Mouse (Mus musculus) heart, postnatal 25 days (tissue): ENCODE data around the gene Mecom. TPM values are rescaled to one million over a fixed set of nuclear protein-coding genes. Genes with fewer than 3 reads are reported as not detected.
"Not testable (repeated sequence)": the region's sequence is repeated elsewhere in the genome, so short reads cannot be mapped to it uniquely, and the experiment has no call there.

Experiments used
- DNase-seq: peaks from one replicate; pipeline ENCODE4 v3.0.0; 2022; ENCODE audit warnings: low spot score
- intact Hi-C: fragments of 180-260 bp; cut with DNase I; formaldehyde crosslinking; loops from one replicate; pipeline ENCODE4 v1.15.1; 2025
- total RNA-seq, 2 experiments: library from RNA; stranded (reverse); gene quantifications; 2 replicates each; pipeline ENCODE4 v1.2.3; 2021

Gene Mecom
- 10 to 100 TPM; 18.6 to 21.2 TPM for total RNA-seq

DNA sequence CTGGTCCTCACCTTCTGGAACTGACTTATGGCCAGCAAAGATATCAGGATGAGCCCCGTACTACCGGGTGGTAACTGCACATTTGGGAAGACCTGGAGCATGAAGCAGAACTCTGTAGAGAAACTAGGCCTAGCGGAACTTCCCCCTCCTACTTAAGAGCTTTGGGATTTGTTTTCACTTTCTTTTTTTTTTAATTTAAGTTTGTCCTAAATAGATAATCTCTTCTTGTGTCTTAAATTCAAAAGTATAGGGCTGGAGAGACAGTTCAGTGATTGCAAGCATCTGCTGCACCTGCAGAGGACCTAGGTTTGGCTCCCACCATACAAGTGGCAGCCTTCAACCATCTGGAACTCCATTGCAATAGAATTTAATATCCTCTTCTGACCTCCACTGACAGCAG lies at the start of gene Mecom:
Gene Mecom (minus strand): TSS at position 101 of the 400 bp plus-strand sequence.
- intact Hi-C loops, result loop anchor here (10.0 kb wide), 1 partner anchor 803 kb away; no protein-coding TSS in a partner anchor
- no peak for DNase-seq

DNA sequence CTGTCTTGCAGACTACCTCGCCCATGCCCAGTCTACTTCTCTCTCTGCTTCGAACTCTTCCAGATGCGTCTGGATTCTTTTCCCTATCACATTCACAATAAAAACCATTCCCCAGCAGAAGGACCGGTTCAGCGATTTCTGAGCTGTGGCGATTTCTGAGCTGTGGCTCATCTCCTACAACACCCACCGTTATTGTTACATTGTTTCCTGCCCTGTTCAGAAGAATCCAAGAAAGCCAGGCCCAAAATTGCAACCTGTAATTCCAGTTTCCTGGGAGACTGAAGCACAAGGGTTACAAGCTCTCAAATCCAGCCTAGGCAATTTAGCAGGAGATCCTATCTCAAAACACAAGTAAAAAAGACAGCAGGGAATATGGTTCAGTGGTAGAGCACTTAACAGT lies 49.5 kb upstream of the Mecom start:
- no peak for DNase-seq
- intact Hi-C loops, result loop anchor here (10.0 kb wide), 2 partner anchors 458 to 538 kb away; no protein-coding TSS in a partner anchor

DNA sequence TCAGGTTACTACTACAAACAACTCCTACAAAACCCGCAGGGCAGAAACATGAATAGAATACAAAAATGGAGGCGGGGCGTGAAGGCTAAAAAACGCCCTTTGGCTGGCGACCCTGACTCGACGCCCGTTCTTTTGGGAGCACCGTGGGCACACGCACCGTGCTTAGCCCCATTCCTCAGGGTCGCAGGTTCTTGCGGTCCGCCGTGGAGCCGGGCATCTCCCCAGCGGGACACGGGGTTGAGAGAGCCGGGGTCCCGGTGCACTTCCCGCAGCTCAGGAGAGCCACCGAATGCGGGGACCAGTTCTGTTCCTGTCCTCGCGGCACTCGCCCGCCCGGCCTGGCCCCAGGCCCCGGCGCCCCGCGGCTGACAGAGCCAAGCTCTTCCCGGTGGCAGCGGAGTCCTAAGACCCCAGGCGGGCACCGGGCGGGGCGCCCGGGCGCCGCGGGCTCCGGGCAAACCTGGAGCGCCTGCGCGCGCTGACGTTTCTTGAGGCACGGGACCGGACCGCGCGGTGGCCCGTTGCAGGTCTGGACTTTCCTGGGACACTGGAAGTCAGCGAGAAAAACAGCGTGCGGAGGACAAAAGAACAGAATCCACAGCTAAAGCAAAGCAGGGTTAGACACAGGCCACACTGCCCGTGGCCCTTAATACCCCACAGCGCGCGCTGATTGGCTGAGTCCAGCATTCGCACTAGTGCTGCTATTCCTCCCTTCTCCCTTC lies 47.5 kb upstream of the Mecom start:
- DNase-seq, result peak; percentile 17
- intact Hi-C loops, result loop anchor here (10.0 kb wide), 2 partner anchors 460 to 540 kb away; no protein-coding TSS in a partner anchor

DNA sequence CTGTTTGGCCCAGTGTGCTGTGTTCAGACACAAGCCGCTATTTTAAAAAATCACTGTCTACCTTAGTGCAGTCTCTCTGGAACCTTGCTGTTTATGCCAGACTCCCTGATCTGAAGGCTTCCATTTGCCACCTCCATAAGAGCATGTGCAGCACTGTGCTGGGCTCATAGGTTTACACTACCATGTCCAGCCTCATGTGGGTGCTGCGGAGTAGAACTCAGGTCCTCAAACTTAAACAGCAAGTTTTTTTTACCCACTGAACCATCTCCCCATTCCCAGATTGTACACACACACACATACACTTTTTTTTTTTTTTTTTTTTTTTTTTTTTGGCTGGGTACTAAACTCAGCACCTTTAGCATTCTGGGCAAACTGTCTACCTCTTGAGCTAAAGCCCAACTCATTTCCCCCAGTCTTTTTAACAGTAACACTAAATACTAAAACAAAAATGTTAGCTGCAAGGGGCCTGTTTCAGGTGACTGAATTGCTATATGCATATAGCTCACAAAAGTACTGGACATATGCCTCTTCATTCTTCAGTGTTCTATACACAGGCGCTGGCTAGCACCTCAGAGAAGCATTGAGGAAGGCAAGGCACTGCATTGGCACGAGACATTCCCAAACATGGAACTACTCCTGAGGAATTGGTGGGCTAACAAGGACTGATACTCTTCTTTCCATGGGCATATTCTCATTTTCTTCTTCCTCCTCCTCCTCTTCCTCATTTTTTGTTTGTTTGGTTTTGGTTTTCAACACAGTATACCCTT lies 46.1 kb upstream of the Mecom start:
- intact Hi-C loops, result loop anchor here (2.0 to 10.0 kb wide), 3 partner anchors 381 to 541 kb away; no protein-coding TSS in a partner anchor
- DNase-seq, result no peak

DNA sequence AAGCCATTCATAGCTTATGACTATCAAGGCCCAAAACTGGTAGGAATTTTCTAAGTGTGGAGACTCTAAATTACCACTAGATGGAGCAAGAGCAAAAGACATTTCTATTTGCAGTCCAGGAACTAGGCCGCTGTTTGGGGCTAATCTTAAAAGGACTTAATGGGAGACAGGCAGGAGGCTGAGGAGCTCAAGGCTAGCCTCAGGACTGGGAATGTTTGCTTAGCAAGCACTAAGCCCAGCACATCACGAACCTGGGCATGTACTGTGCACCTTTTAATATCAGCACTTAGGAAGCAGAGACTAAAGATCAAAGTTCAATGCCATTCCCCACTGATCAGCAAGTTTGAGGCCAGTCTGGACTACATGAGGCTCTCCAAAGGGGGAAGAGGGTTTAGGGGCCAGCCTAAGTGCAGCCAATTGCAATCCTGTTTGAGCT lies 44.6 kb upstream of the Mecom start:
- intact Hi-C loops, result loop anchor here (2.0 to 10.0 kb wide), 3 partner anchors 382 to 542 kb away; no protein-coding TSS in a partner anchor
- no peak for DNase-seq

DNA sequence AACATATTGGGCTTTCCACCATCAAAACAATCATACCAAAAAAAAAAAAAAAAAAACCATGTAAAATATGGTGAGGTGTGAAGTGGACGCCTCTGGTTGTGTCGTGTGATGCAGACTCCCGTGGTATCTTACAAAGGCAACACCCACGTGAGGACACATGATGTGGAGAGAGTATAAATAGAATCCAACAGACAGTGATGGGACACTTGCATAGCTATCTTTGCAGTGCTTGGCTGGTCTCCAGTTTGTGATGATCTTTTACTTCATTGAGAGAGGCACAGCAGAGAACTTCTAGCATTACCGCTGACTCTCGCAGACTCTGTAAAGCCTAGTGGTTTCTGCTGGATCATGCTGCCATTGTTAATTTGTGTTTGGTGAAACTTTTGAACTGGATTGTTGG lies 41.1 kb upstream of the Mecom start:
- intact Hi-C loops, result no loop called here
- DNase-seq, result no peak

DNA sequence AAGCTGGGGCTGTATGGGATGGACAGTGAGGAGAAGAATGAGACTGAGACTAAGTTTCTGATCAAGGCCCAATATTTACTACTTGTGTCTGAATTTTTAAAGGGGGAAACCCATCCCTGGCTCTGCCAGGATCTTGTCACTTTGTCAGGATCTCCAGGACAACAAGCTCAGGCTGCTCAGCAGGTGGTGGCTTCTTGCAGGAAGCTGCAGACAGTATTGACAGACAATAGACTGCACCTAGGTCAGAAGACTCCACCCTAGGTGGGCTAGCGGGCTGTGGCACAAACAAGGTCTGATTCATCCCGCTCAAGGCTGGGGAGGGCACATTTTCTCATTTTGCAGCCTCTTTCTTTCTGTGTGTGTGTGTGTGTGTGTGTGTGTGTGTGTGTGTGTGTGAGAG lies 25.7 kb upstream of the Mecom start:
- intact Hi-C loops, result no loop called here
- no peak for DNase-seq

DNA sequence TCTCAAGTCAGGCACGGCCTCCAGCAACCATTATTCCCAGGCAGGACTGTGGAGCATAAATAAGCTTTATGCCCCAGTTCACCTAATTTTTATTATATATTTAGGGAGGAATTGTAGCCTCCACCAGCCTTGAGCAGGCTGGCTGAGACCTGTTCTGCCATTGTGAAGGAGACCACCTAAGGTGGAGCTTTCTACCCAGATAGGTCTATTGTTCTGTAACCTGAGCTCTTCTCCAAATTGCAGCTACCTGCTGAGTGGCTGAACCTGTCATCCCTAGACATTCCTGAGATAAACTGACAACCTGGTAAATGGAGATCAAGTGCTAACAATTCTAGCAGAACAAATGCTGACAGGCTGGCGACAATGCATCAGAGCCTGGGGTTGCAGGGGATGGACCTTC lies 18.5 kb upstream of the Mecom start:
- not testable (repeated sequence) for DNase-seq
- intact Hi-C loops, result loop anchor here (10.0 kb wide), 1 partner anchor 1532 kb away; no protein-coding TSS in a partner anchor

DNA sequence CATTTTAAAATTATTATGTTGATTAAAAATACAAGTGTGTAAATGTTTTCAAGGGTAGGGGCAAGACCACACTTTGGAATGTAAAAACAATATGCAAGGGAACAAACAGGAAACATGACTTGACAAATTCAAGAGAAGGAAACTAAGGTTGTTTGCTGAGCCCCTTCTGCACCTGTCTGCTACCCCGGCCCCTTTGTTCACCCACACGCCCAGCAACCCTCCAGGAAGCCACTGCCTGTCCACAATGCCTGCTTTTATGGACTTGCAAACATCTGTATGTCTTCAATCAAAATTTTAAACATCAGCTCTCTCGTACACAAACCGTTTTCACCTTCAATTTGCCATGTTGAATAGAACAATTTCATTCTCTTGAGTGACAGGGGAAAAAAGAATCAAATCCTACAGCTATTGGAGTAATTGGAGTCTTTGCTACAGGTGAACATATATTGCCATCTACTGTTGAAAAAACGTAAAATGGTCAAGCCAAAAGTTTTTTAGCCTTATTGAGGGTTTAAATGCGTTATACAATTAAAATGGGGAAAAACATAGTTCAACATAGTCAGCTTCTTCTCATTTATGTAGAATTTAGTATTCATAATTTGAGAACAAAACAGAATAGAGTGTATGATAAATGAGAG lies 13.0 kb upstream of the Mecom start:
- DNase-seq, result no peak
- intact Hi-C loops, result loop anchor here (2.0 to 10.0 kb wide), 4 partner anchors 43 to 1526 kb away; no protein-coding TSS in a partner anchor

DNA sequence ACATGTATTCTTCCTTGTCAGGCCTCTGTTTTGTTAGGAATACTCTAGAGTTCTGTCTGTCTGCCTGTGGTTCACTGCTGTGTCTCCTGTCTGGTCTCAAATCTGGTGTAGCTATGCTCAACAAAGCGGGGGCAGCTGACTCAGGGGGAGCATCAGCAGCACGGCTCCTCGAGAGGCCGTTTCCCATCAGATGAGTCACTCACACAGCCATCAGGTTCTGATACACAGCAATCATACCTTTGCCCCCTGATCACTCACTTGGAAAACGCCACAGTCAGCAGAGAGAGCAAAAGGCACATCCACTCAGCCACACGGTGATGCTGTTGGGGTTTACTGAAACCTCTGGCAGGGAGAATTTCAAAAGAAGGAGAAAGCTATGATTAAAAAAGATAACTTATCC lies 5.9 kb upstream of the Mecom start:
- intact Hi-C loops, result loop anchor here (2.0 kb wide), 1 partner anchor 739 kb away; no protein-coding TSS in a partner anchor
- no peak for DNase-seq

DNA sequence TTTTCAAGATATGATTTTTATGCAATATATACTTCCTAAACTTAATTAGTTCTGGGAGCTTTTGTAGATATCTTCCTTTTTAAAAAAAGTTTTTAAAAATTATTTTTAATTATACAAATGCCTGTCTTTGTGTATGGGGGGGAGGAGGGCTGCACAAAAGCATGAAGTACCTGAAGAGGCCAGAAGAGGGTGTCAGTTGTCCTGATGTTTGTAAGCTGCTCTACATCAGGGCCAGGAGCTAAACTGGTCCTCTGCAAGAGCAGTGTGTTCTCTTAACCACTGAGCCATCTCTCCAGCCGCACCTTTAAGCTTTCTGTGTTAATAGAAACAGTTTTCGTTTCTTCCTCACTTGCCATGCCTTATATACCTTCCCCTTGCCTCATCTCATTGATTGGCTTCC lies 2.4 kb upstream of the Mecom start:
- intact Hi-C loops, result no loop called here
- DNase-seq, result no peak

DNA sequence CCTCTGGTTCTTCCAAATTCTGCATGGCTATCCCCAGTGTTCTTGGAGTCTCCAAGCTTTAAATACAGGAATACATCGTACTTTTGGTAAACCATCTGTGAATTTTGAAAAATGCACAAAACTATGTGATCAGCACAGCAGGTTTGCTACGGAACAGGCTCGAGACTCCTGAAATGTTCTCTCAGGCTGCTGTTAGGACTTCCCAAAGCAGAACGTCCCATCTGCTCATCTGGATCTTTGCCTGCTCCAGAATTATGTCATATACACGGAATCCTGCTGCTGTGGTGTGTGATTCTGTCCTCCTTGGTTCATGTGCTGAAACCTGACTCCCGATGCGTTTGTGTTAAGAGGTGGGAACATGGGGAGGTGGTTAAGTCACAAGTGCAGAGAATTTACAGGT lies 1.1 kb upstream of the Mecom start:
- DNase-seq, result no peak

DNA sequence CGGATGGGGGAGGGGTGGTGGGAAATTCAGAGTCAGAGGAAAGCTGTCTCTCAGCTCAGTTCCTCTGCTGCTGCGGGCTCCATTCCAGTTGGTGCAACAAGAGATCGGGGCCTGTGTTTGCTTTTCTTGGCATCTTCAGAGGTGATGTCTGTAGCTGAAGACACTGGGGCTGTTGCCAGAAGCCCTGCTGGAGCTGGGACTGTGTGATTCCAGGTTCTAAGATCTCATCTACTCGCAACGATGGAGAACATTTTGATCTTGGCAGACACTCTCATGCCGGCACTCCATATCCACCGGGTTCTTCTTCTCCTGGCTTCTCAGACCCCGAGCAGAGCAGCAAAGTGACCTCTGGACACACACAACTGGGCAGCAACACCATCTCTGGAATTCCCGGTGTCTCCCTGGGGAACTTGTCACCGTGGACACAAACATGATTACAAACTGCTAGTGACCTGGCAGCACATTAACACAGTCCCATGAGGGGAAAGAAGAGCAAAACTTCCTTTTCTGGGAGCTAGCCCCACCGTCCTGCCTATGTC lies 908 bp downstream of the Mecom start:
- intact Hi-C loops, result loop anchor here (10.0 kb wide), 1 partner anchor 802 kb away; no protein-coding TSS in a partner anchor
- DNase-seq, result peak; percentile 84

More for the DNA sequence above, 1.1 kb upstream of the Mecom start:
- intact Hi-C loops, result loop anchor here (10.0 kb wide), 1 partner anchor 804 kb away; no protein-coding TSS in a partner anchor

DNA sequence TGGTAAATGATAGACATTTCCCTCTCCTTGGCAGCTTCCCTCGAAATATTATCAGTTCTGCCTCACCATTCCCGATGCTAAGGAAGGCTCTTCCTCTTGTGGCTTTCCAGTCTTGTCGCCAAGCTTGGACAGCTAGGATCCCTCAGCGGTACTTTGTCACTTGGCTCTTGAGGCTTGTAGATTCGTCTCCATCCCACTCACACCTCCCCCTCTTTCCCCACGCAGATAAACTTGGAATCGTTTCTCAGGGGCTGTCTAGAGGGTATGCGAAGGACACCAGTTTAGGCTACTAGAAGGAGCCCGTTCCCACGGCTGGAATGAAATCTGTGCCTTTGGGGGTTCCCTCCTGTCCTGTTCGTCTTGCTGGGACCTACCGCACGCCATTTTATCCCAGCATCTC lies 1.4 kb downstream of the Mecom start:
- peak; percentile 16 for DNase-seq
- intact Hi-C loops, result loop anchor here (10.0 kb wide), 1 partner anchor 802 kb away; no protein-coding TSS in a partner anchor

DNA sequence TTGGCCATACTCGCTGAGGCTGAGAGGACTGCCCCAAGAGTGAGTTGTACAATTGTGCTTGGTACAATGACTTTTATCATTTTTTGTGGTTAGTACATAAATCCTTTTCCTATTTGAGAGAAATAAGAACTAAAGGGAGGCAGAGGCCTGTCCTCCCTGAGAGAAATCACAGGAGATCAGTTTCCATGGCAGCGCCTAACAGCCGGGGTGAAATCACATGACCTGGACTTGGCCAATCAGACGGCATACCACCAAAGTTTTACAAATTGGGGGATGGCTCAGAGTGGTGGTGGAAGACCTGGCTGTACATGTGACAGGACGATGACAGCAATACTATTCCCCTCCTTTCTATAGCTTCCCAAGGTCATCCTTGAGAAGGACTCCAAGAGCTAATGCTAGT lies 2.6 kb downstream of the Mecom start:
- intact Hi-C loops, result loop anchor here (10.0 kb wide), 1 partner anchor 800 kb away; no protein-coding TSS in a partner anchor

DNA sequence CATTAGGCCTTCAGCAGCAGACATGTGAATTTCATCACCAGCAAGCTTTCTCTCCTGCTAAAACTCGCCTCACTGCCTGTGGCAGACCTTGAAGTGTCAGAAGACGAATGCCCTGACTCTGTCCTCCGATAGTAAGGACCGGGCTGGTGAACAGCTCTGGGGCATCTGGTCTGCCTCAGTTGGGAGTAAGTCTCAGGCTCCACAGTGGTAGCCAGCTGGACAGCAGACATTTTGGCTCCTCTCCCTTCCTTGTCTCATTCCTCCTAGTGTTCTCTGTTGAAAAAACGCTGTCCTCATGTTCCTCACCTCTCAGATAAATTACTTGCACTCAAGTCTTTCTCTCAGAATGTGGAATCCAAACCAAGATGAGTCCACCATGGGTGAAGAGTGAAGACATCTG lies 3.5 kb downstream of the Mecom start:
- DNase-seq, result peak; percentile 19
- intact Hi-C loops, result loop anchor here (10.0 kb wide), 1 partner anchor 800 kb away; no protein-coding TSS in a partner anchor

More for the DNA sequence above, 2.6 kb downstream of the Mecom start:
- no peak for DNase-seq

DNA sequence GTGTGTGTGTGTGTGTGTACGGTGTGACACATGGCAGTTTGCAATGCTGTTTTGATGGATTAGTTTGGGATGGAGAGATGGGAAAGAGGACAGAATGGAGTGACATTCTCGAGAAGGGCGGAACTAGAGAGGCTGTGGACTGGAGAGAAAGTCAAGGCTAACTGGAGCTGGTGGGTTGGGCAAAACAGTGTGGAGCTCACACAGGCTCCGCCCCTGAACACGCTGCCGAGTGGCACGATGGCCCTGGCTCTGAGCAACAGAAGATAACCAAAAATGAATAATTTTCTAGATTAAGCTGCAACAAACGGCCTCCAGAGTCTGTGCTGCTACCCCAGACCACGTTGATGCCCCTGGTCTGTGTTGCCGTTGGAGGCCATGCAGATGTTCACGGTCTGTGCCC lies 12.0 kb downstream of the Mecom start:
- DNase-seq, result no peak
- intact Hi-C loops, result no loop called here

DNA sequence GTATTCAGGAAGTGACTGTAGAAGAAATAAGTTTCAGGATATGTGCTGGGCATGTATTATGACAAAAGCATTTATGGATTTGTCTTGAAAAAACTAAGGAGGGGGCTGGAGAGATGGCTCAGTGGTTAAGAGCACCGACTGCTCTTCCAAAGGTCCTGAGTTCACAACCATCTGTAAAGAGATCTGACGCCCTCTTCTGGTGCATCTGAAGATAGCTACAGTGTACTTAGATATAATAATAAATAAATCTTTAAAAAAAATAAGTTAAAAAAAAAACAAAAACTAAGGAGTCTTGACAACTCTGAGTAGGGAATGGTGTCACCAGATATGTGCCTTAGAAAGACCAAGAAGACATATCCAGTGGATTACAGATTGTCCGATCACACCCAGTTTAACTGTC lies 27.1 kb downstream of the Mecom start:
- intact Hi-C loops, DNase-seq: not testable (repeated sequence)

DNA sequence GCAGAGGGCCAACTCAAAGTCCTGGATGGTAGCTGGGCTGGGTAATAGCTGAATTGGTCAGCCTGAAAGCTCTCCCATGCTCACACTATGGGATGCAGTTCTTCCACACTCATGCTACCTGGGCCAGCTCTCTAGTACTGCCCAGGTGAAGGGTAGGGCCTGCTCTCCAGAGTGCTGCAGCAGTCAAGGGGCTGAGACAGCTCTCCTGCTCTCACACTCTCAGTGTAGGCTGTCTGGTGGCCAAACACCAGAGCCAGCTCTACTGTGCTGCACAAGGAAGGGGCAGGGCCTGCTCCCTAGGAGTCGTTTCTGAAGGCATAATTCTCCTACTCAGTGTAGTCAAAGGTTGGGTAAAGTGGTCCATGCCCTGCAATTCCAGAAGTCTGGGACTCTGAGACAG lies 28.4 kb downstream of the Mecom start:
- intact Hi-C loops, result loop anchor here (5.0 kb wide), 4 partner anchors 43 to 782 kb away; no protein-coding TSS in a partner anchor
- DNase-seq, result no peak
